Mouse (Mus musculus): ENCODE measurements around the gene Add3.

Gene Add3

DNA sequence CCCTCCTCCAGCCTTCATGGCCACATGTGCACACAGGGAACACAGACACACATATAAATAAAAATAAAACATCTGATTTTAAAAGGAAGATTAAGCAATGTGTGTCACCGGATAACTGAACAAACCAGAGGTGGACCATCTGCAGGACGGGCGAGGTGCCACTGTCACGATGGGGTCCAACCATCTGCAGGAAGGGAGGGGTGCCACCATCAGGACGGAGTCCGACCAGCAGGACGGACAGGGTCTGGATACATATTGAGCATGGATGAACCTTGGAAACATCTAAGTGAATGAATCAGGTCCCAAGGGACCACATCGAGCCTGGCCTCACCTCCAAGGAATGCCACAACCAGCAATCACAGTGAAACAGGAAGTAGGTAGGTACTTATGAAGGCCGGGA, 127.1 kb downstream of the Add3 start:
- in situ Hi-C loops (cut with MboI), result no loop called here

DNA sequence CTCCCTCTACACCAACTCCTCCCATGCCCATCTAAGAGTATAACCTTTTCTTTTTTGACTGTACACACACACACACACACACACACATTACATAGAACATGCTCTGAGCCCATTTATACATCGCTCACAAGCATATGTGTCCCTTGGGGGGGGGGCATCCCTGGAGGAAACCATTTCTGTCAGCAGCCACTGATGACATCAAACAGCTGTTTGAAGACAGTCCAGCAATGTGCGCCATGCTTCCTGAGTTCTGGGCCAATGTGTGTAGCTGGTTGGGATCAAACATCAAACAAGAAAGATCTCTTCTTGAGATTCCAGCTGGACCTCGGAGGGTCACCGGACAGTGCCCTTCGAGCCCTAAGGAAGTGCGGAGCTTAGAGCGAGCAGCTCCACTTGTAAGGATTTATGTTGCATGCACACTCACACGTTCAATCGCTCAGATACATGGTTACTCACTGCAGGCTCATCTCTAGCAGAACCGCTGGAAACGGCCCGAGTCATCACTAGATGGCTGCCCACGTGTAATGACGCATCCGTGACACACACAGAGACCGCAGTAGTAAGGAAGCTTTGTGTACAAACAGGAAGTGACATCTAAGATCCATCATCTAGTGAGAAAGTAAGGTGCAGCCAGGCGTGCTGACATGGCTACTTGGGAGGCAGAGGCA, 132.9 kb downstream of the Add3 start:
- in situ Hi-C loops (cut with MboI), result no loop called here

DNA sequence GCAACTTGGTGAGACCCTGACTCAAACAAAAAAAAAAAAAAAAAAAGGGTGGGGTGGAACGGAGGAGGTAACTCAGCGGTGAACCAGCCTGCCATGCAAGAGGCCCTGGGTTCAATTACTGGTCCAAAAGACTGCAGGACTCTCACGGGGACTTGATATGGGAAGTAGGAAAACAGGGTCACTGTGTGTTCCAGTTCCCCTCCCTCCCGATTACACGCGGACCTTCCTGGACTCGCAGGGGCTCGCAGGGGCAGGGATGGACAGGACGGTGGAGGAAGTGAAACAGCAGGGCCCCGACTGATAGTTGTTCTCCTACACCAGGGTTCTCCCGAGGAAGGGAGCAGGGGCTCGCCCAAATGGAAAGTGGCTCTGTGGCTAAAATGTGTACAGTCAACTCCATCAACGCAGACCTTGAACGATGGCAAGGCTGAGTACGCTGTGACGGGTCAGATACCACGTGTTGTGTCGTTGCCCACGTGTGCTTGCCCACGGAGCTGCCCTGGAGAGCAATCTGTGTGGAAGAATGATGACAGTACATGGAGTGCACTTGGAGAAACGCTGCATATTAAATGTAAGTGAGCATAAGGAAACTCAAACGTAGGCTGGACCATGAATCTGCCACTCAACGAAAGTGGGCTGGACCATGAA, 133.7 kb downstream of the Add3 start:
- in situ Hi-C loops (cut with MboI), result no loop called here

DNA sequence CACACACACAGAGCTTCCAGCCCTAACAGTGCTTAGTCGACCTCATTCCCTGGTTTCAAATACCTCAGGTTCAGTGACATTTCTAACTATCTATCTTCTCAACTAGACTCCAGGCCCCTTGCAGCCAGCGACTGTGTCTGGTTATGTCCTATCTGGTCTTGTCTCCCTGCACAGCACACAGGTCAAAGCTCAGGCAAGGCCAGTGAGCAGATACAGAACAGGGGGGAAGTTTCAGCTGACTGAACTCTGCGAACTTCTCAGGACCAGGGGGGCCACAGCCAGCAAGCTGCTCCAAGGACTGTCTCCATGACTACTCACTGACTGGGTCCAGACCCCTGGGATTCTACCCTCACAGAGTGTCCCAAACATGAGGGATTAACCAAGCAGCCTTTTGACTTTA, 135.0 kb downstream of the Add3 start:
- in situ Hi-C loops (cut with MboI), result no loop called here

DNA sequence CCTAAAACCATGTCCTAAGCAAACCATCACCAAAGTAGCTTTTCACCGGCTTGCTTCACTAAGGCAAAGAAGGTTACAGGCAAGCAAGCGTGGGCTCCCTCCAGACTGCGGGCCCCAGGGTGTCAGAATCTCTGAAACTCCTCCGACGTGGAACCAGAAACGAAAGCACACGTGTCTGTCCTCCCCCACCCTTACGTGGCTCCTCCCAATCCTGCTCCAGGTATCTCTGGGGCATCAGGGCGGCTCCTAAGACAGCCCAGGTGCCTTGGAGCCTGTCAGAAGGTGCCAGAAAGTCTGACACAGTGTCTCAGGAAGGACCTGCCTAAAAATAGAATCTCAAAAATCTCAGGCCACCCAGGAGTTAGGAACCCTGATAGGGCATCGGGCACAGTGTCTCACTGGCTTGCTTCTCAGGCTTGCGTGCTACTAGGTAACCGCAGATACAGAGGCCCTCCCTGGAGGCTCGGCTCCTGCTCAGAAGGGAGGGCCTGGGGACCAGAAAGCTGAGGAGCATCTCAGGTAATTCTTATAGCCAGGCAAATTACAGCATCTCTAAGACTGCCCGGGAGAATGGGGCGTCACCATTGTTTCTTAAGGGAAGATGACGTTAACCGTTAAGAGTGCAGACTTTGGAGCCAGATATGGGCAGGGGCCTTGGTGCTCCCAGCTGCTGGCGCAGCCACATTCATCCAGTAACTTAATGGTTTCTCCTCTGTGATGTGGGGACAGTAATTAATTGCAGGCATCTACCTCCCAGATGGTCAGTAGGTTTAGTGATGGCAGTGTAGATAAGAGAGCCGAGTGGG, 136.9 kb downstream of the Add3 start:
- in situ Hi-C loops (cut with MboI), result no loop called here

DNA sequence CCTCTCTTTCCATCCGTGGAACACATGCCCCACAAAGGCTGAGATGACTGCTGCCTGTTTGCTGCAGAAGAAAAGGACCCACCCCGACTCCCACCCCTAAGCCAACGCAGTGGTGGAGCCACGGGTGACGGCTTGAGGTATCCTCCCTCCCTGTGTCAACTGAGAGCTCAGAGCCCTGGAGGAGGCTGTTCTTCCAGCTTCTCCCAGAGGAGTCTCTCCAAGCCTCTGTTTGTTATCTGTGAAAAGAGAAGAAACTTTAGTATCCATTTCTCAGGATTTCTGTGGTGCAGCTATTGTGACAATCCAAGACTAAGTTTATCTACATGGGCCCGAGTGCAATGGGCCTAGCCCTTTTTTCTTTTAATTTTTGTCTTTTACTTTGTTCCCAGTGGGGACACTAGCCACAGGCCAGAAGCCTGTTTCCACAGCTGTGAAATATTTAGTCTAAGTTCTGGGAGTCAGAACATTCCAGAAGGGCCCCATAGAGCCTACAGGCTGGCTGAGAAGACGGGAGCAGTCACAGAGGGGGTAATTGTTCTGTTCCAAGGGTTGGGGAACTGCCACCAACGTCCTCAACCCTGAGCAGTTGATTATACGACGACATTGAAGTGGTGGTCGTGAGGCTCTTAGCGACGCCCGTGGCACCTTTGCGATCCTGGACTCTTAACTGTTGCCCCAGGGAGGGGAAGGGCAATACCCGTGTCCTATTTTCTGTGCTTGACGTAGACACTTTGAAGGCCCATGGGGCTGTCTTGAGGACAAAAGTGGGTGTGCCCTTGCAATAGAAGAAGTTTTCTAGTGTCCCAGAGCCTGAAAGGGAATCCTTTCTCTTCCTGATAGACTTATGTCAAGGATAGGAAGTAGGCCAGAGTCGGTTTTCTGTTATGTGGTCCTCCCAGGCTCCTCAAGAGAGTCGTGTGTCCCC, 138.5 kb downstream of the Add3 start:
- in situ Hi-C loops (cut with MboI), result no loop called here

DNA sequence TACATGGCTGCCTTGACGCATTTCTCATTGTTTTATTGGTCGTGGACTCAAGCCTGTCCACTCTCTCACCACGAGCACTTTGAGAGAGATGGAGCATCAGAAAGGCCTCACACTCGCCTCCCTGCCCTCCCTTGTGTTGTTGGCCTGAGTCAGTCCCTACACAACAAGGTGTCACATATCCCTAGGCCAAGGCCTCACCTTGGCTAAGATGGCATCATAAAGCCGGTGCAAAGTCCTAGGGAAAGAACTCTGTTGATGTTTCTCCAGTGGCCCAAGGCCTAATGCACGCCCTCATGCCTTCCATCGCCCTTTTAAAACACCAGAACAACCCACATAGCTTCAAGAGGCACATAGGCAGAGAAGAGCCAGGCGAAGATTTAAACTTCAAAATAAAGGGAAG, 140.0 kb downstream of the Add3 start:
- in situ Hi-C loops (cut with MboI), result no loop called here

DNA sequence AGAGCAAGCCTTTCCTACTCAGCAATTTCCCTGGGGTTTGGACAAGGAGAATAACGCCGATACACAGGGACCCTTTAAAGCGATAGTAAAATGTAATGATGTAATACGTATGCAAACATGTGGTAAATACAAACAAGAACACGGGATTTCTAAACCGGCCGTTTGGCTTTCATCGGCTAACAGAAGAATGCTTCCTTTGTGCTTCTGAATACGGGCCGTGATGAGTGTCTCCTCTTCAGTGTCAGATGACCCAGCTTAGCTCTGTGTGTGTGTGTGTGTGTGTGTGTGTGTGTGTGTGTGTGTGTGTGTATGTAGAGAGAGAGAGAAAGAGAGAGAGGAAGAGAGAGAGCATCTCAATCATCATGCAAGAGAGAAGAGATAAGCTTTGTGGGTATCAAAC, 142.3 kb downstream of the Add3 start:
- in situ Hi-C loops (cut with MboI), result no loop called here

DNA sequence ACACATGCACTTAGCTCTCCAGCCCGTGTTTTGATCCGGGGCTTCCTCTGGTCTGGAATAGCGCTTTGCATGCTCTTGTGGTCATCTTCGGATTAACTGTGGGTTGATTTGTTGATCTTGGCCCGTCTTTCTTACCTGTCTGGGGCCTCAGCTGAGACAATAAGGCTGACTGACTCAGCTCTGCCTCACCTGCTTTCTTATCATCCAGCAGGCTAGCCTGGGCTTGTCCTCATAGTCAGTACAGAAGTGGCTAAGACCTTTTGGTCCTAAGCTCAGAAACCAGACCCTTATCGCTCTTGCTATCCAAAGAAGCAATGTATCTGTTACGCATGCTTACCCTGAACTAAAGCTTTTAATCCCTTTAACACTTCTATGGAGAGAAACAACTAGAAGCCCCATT, 143.5 kb downstream of the Add3 start:
- in situ Hi-C loops (cut with MboI), result no loop called here

DNA sequence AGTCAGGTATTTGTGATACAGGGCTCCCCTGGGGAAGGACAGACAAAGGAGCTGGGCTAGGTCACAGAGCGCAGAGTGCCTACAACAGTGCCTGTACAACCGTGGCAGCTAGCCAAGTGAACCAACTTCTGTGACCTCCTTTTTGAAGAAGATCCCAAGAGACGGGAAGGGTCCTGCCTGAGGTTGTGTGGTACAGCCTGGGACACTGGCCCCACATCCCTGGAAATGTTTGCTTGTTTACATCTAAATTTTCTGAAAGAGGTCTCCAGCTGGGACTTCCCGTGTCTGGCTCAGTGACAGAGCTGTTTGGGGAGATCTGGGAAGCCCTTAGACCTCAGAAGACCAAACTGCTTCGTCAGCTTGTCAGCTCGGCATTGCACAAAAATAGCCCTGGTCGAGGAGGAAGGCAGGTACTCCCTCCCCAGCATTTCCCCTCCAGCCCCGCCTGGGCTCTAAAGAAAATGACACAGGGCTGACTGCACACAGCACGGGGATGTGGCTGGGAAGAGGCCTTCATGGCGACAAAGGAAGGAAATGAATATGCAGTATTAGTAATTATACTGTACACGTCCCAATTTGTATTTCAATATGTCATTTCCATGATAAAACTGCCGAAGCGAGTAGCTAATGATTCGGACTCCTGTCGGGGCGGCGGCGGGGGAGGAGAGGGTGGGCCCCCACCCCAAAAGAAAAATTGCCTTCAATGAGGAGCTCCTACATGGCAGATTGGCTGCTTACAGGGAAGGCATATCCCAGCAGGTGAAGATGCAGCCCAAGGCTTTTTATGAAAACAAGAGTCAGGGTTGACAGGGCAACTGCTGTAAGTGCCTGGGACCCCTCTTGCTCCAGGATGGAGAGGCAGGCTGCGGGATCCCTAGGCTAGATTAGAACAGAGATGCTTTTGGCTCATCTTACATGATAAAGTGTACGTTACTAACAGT, 144.3 kb downstream of the Add3 start:
- in situ Hi-C loops (cut with MboI), result no loop called here

DNA sequence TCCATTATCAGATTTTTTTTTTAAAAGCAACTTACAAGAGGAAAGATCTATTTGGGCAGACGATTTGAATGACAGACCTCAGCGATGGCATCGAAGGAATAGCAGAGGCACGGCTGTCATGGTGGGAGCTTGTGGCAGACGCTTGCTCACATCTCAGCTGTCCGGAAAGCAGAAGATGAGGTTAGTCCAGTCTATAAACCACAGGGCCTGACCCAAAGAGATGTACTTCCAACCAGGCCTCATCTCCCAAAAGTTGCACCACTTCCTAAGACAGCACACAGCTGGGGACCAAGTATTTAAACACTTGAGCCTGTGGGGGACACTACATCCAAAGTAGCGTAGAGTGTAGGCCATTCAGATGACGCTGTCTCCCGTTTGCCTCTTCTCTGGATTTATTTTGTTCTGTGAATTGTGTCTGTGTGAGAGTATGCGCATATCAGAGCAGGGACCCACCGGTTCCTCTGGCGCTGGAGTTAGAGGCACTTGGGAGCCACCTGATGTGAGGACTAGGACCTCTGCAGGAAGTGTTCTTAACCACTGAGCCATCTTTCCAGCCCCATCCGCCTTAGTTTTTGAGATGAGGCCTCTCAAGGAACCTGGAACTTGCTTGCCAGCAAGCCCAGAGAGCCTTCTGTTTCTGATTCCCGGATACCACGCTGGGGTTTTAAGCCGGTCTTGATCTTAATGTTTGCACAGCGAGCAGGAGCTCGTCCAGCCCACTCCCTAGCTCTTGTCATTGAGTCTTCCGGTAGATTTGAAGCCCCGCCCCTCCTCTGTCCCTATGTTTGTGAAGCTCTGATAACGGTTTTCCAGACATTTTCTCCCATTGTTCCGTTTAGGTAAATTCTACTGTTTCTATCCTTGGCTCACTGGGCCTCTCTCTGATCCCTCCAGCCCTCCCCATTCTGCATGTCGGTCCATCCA, 156.3 kb downstream of the Add3 start:
- in situ Hi-C loops (cut with MboI), result no loop called here
